Mouse (Mus musculus) brain, adult 2 months (tissue): ENCODE results near the gene Gm45618.

Experiments
- DNase-seq: peaks from one replicate; pipeline ENCODE4 v3.0.0; 2011; ENCODE audit warnings: low read depth, low spot score

The Gm45618 gene

DNA sequence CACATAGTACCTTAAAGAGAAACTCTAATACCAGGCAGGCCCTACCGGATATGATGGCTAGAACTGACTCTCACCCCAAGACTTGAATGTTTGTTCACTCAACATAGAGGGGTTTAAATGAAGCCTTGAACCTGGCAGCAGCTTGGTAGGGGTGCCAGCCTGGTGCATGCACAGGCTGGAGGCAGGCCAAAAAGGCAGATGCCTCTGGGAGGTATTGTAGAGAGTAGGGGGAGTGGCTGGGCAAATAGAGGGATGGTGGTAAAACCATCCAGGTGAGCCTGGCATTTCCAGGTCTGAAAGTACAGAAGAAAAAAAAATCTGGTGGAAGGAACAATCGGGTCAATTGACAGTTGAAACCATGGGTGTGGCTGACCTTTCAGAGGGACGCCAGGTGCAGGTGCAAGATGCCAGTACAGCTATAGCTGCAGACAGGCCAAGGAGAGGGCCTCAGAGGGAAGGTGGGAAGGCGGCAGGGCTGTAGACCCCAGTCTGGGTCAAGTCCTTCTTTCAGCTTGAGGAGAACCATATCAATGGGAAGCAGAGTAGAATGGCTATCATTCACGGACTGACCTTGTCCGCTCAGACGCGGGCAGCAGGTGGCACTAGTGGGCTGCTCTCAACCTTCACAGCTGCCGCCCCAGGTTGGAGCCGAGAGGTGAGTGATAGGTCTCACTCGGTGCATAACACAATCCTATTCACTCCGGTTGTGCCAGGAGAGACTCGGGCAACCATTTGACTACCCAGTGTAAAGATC is 49.9 kb downstream of the Gm45618 start:
- DNase-seq: peak; percentile 84
